Mouse (Mus musculus) activated CD4-positive, CD25-positive, alpha-beta regulatory T cell, adult 9 weeks (primary cell): ENCODE results near the gene Speer4f1. TPM values are rescaled to one million over a fixed set of nuclear protein-coding genes. Genes with fewer than 3 reads are reported as not detected.

Experiments
- polyA plus RNA-seq: library from polyadenylated mRNA; unstranded; fragments of 100-300 nt; shearing (Covaris generic); gene quantifications from one replicate; pipeline ENCODE4 v1.2.1, GENCODE M21; 2017

Gene Speer4f1
- not detected for polyA plus RNA-seq

GRCm38 (mm10) chr5:17475798-17476197 lies at the start of gene Speer4f1:
Gene Speer4f1 (plus strand): TSS chr5:17476098.

Other genes with a start within 250 kb of the Speer4f1 start
- not detected for gene Speer4f2, start 102.9 kb upstream of the Speer4f1 start, polyA plus RNA-seq
- gene Sema3c, start 98.2 kb downstream of the Speer4f1 start, polyA plus RNA-seq: not detected